Mouse (Mus musculus) megakaryocyte, embryonic 14.5 days (primary cell): ENCODE results near the gene Bdnf. TPM values are rescaled to one million over a fixed set of nuclear protein-coding genes. Genes with fewer than 3 reads are reported as not detected.

Experiments
- H3K27me3 ChIP-seq: replicated peaks from 2 replicates; pipeline ENCODE3; 2012; ENCODE audit warnings: inconsistent platforms
- H3K36me3 ChIP-seq: replicated peaks from 2 replicates; pipeline ENCODE3; 2012; ENCODE audit warnings: low read length, inconsistent platforms, mixed read lengths
- H3K4me1 ChIP-seq: 2 replicates; pipeline ENCODE4 v1.6.1; 2012; ENCODE audit warnings: inconsistent platforms
- H3K4me3 ChIP-seq: replicated peaks from 2 replicates; pipeline ENCODE3; 2012; ENCODE audit warnings: moderate library complexity, mild to moderate bottlenecking, inconsistent platforms
- H3K9me3 ChIP-seq: 2 replicates; pipeline ENCODE4 v1.6.1; 2012; ENCODE audit warnings: inconsistent platforms
- FLI1 ChIP-seq: IDR thresholded peaks from 2 replicates; pipeline ENCODE4 v1.6.1; 2012; ENCODE audit warnings: low read length, inconsistent platforms, mixed read lengths
- GATA1 ChIP-seq: IDR thresholded peaks from 3 replicates; pipeline ENCODE4 v1.6.1; 2012; ENCODE audit warnings: mixed read lengths, low read length, inconsistent platforms, borderline replicate concordance
- polyA plus RNA-seq: library from polyadenylated mRNA; stranded (reverse); fragments of >175 nt; gene quantifications from 2 replicates; pipeline ENCODE4 v1.2.3, GENCODE M21; 2012; ENCODE audit warnings: low replicate concordance; ENCODE audit not compliant: insufficient read depth

Gene Bdnf
- polyA plus RNA-seq: not detected in 2 replicates

GRCm38 (mm10) chr2:109674532-109674931 lies at the start of gene Bdnf:
Bdnf (plus strand) TSS chr2:109674700.
- Histone ChIP-seq H3K27me3 (peaks cover 55% of the 10 kb centered on the region), H3K4me3 (peak within 1 kb of the TSS; percentile 86), H3K9me3 (peaks cover 27% of the 10 kb centered on the region), H3K4me1 (peaks cover 27% of the 10 kb centered on the region), H3K36me3 (no peaks in the 10 kb centered on the region)
- no peak for TF ChIP-seq FLI1
- TF ChIP-seq GATA1: no peak

DNA sequence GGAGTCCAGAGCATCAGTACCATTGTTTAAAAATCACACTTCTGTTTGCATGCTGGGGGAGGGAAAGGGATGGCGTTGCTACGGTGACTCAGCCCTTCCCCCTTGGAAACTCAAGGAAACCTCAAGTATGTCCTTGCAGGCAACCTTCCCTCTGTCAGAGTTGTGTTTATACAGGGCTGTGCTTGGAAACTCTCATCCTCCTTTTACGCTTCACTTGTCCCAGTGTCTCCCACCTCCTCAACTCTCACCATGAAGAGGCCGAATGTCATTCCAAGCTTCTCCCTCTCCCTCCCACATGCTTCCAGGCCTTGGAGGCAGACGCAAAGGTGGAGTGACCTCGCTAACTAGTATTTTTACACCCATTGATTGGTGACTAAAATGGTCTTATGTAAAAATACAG lies 47.6 kb upstream of the Bdnf start:
- no peaks in the 10 kb centered on the region for H3K36me3 ChIP-seq
- H3K9me3 ChIP-seq: 0 out of 2 replicates have a peak, but pooled peaks cover 6% of the 10 kb centered on the region
- no peaks in the 10 kb centered on the region for H3K4me1 ChIP-seq
- no peak for TF ChIP-seq GATA1
- H3K4me3 ChIP-seq: no peak overlapping the region
- H3K27me3 ChIP-seq: no peaks in the 10 kb centered on the region

DNA sequence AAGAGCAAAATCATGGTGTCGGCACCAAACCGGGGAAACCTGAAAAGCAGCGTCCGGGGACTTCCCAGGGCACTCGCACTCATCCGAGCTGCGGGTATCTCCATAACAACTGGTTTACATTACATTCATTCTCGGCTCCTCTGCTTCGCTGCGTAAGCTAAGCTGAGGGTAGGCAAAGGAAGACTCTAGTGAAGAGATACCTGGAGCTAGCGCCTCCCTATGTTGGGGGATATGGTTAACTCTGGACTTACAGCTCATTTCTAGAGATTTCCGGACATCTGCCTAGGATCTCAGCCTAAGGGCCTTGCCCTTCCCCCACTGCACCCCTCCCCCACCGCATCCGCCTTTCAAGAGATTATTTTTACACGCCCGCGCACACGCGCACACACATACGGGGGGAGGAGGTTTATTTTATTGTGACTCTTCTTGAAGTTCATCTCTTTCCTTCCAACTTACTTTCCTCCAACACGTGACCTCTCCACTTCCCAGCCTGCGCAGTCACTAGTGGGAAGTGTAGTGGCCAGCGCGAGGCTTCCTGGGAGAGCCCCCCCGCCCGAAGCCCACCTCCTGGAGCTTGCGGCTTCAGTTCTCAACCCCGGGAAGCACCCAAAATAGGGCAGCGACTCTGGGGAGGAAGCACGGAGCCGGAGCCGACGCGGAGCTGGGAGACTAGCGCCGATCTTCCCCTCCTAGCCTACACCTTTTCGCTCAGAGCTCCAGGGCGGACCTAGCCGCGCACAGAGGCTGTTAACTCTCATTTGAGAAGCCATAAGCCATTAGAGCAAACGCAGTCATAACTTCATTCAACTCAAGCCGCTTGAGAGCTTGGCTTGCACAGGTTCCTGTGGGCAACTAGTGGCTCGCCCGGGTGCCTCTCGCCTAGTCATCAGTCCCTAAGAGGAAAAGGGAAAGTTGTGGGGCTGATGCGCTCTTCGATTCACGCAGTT lies 718 bp upstream of the Bdnf start:
- Histone ChIP-seq H3K4me3 (peak overlapping the region; percentile 86), H3K36me3 (no peaks in the 10 kb centered on the region), H3K4me1 (peaks cover 27% of the 10 kb centered on the region), H3K9me3 (peaks cover 27% of the 10 kb centered on the region), H3K27me3 (peaks cover 55% of the 10 kb centered on the region)
- TF ChIP-seq GATA1 (no peak), FLI1 (no peak)

- TF ChIP-seq FLI1 (no peak), GATA1 (no peak)
- H3K36me3 ChIP-seq: no peaks in the 10 kb centered on the region
These were observed 551 bp downstream of the Bdnf start for GRCm38 (mm10) chr2:109675051-109675450.

DNA sequence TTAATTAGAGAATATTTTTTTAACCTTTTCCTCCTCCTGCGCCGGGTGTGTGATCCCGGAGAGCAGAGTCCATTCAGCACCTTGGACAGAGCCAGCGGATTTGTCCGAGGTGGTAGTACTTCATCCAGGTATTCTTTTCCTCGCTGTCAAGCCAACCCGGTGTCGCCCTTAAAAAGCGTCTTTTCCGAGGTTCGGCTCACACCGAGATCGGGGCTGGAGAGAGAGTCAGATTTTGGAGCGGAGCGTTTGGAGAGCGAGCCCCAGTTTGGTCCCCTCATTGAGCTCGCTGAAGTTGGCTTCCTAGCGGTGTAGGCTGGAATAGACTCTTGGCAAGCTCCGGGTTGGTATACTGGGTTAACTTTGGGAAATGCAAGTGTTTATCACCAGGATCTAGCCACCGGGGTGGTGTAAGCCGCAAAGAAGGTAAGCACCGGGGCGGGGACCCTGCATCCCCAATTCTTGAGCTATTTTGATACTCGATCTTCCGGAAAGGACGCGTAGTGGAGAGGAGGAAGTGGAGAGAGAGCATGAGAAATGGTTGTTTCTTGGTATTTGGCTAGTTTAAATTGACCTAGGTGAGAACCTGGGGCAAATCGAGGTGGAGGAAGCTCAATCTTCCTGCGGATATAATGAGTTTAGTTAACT lies 1.6 kb downstream of the Bdnf start:
- no peaks in the 10 kb centered on the region for H3K36me3 ChIP-seq
- peaks cover 55% of the 10 kb centered on the region for H3K27me3 ChIP-seq
- TF ChIP-seq FLI1 (no peak), GATA1 (no peak)
- no peak overlapping the region for H3K4me3 ChIP-seq
- peaks cover 27% of the 10 kb centered on the region for H3K4me1 ChIP-seq
- peaks cover 27% of the 10 kb centered on the region for H3K9me3 ChIP-seq

More at GRCm38 (mm10) chr2:109675051-109675450, 551 bp downstream of the Bdnf start:
- peaks cover 55% of the 10 kb centered on the region for H3K27me3 ChIP-seq
- H3K4me1 ChIP-seq: peaks cover 27% of the 10 kb centered on the region
- no peak overlapping the region for H3K4me3 ChIP-seq
- peaks cover 27% of the 10 kb centered on the region for H3K9me3 ChIP-seq

- TF ChIP-seq GATA1: no peak
- TF ChIP-seq FLI1: no peak
- H3K4me3 ChIP-seq: no peak overlapping the region
- no peaks in the 10 kb centered on the region for H3K36me3 ChIP-seq
- peaks cover 55% of the 10 kb centered on the region for H3K27me3 ChIP-seq
- peaks cover 27% of the 10 kb centered on the region for H3K4me1 ChIP-seq
- H3K9me3 ChIP-seq: peaks cover 27% of the 10 kb centered on the region
These were observed 2.1 kb downstream of the Bdnf start for GRCm38 (mm10) chr2:109676618-109676974.

- Histone ChIP-seq H3K27me3 (peaks cover 55% of the 10 kb centered on the region), H3K4me3 (peak overlapping the region; percentile 80)
These were observed 3.0 kb downstream of the Bdnf start for GRCm38 (mm10) chr2:109677221-109678089.

GRCm38 (mm10) chr2:109678090-109678409 lies 3.5 kb downstream of the Bdnf start:
- Histone ChIP-seq H3K4me3 (peak overlapping the region; percentile 80), H3K4me1 (peaks cover 27% of the 10 kb centered on the region), H3K36me3 (no peaks in the 10 kb centered on the region), H3K9me3 (peaks cover 27% of the 10 kb centered on the region), H3K27me3 (peaks cover 53% of the 10 kb centered on the region)
- TF ChIP-seq GATA1: no peak
- no peak for TF ChIP-seq FLI1

More at GRCm38 (mm10) chr2:109677221-109678089, 3.0 kb downstream of the Bdnf start:
- Histone ChIP-seq H3K4me1 (peaks cover 27% of the 10 kb centered on the region), H3K9me3 (peaks cover 27% of the 10 kb centered on the region), H3K36me3 (no peaks in the 10 kb centered on the region)
- TF ChIP-seq GATA1: no peak
- TF ChIP-seq FLI1: no peak

- no peak for TF ChIP-seq FLI1
- TF ChIP-seq GATA1: no peak
- no peak overlapping the region for H3K4me3 ChIP-seq
- peaks cover 27% of the 10 kb centered on the region for H3K9me3 ChIP-seq
- H3K4me1 ChIP-seq: peaks cover 26% of the 10 kb centered on the region
- H3K36me3 ChIP-seq: no peaks in the 10 kb centered on the region
- peaks cover 50% of the 10 kb centered on the region for H3K27me3 ChIP-seq
These were observed 4.0 kb downstream of the Bdnf start for GRCm38 (mm10) chr2:109678454-109678853.

DNA sequence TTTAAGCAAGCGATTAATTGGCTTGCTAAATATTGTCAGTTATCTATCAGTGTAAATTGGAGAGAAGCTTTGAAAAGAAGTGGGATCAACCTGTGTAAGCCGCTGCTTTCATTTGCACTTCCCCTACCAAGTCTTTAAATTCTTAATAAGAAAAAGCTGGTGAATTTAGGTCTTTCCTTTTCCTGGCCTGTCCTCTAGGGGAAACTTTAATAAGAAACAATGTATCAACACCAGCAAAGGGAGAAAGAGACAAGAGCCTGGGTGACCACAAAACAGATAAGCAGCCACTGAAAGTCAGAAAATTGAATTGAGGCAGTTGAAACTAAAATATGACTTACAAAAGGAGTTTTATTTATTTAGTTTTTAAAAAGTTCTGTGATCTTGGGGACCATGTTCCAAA lies 4.9 kb downstream of the Bdnf start:
- TF ChIP-seq FLI1: no peak
- no peak for TF ChIP-seq GATA1
- Histone ChIP-seq H3K27me3 (peaks cover 40% of the 10 kb centered on the region), H3K9me3 (peaks cover 21% of the 10 kb centered on the region), H3K4me1 (peaks cover 16% of the 10 kb centered on the region), H3K4me3 (no peak overlapping the region), H3K36me3 (no peaks in the 10 kb centered on the region)
